Mouse (Mus musculus): Measurements from ENCODE around the gene Uxt.
A peak's percentile ranks its signal among the peaks of the same experiment; 100 is the strongest.

Gene Uxt

DNA sequence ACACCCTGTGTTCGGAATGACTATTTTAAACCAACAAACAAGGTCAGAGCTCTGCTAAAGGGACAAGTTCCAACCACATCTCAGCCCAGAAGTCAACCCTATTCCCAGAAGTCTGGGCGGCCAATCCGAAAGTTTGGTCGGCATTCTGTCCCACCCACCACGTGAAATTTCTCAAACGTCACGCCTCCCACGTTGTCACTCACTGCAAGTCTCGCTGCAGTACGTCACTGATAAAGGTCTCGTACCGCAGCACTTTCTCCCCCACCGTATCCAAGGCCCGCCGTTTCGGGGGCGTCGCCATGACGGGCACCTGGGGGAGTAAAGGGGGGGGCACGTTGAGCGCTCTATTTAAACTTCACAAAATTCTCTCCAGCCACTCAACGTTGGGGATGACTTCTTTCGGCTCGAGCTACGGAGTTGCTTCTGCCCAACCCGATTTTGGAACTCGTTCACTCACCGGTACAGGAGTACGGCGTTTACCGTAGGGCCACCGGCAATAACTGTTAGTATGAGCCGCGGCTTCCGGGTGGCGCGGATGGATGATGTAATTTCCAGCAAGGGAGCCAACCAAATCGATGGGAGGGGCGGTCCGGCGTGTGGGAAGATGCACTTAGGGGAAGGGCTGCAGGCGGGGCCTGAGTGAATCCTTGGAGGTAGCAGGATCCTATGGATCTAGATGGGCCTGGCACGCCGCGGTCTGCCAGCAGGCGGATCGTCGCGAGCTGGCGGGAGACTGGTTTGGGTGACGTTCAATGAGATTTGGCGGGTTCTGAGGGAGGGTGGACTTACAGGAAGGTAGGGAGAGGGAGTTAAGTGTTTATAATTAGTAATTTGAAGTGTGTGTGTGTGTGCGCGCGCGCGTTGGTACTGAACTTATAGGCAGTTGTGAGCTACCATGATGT is at the start of gene Uxt:
Gene Uxt (minus strand): TSS at position 541 of the 902 bp plus-strand sequence.
- DNase-seq (ENCODE audit: inconsistent age in 2 of 2, low spot score in 1 of 2) = peak; percentile 91 to 96

DNA sequence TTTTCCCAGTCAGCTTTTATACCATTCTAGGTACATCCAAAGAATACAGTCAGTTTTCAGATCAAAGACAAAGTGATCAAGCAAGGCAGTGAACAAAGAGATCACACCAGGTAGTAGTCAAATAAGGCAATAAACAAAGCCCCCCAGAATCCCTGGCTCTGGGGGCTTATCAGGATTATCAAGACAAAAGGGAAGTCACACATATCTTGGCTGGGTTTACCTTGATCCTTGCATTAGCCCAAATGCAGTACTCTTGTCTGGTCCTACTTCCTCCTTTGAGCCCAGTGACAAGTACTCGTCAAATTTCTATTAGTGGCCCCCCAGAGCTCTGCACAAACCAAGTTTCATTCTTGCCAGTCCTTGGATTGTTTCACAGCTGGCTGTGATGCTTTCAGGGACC is 19.1 kb upstream of the Uxt start:
- DNase-seq (ENCODE audit: inconsistent age in 2 of 2, low spot score in 1 of 2) = no peak

DNA sequence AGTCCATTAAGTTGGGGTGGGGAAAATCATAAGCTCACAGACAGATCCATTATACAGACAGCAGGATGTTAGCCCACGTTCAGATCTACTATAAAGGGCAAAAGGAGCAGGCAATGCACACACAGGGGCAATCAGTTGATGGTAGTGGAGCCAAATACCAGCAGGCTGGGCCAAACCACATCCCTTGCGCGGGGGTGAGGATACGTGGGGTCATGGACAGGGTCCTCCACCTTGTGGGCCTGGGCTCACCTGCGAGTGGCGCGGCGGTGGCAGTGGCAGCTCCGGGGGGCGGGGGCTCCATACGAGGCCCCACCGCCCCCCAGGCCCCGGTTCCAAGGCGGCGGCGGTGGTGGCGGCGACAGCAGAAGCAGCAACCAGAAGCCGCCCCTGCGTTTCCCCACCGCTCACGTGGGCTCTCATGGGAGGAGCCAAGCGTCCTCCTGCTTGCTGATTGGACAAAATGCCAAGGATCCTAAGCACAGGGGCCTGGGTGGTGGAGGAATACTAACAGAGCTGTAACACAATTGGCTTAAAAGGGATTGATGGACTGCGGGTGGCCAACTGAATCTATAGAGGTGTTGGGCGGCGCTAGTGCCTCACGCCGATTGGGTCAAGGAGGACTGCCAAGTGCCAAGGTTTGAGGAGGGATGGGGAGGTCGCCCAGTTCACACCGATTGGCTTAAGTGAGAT is 11.5 kb downstream of the Uxt start, which contains the start of gene Elk1:
Gene Elk1 (minus strand): TSS at position 418 of the 690 bp plus-strand sequence.
- peak; percentile 87 to 94 for DNase-seq (ENCODE audit: inconsistent age in 2 of 2, low spot score in 1 of 2)

DNA sequence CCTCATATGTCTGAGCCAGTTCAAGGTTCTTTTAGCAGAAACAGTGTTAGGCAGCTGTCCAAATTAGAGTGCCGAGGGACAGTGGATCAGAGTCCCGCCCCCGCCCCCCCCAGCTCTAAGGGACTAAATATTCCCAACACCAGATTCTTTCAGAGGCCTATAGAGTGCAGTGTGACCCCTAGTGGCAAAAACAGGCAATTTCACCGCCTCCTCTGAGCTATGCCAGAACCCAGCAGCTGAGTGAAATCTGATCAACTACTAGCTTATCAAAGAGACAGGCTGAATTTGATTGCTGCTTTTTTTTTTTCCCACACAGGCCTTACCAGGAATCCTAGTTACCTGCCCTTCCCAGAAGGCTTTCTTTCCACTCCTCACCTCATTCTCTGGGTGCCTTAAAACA is 15.8 kb downstream of the Uxt start:
- peak; percentile 50 to 77 for DNase-seq (ENCODE audit: inconsistent age in 2 of 2, low spot score in 1 of 2)

DNA sequence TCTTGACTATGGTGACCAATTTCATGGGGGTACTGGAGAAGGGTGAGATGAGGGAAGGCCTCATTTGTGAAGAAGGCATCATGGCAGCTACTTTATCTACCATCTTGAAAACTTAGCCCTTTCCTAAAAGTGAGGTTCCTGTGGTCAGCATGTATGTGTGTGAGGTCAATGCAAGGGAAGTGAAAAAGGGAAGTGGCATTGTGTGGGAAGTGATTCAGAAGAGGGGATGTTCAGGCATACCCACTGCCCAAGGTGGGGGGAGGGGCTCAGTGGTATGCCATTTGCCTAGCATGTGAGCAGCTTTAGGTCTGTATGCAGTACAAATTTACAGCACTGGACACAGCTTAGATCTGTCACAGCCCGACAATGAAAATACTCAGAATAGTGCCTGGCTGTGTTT is 29.9 kb downstream of the Uxt start:
- no peak for DNase-seq (ENCODE audit: inconsistent age in 2 of 2, low spot score in 1 of 2)

DNA sequence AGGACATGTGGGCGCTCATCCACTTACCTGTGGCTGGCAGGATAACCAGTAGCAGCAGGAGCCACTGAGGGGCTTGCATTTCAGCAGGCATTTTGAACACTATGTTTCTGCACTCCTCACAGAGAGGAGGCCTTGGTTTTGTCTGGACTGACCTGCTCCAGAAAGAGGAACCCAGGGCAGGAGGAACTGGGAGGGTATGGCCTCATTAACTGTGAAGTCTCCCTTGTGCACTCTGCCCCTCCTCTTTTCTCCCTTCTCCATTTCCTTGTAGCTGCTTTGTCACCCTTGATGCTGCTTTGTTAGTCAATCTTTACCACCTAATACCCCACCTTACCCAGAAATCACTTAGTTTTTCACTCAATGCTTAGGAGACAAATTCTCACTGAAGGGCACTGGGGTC is 30.5 kb downstream of the Uxt start, which contains the start of gene Cfp:
Gene Cfp (minus strand): TSS at position 192 of the 400 bp plus-strand sequence.
- no peak for DNase-seq (ENCODE audit: inconsistent age in 2 of 2, low spot score in 1 of 2)

DNA sequence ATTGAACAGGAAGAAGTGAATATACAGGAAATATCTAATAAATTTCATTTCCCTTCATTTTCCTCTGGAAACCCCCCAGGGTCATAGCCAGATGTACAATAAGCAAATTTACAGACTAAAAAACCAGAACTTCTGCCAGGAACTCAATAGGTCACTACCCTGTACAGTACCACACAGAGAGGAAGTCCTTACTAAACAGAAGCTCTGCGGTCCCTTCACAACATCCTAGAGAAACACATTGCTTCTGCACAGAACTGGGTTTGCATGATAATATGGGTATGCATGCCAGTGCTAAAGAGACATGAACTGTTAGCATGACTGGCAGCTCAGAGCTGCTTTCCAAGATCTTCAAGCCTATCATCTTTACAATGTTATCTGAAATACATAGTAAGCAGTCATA is 32.0 kb downstream of the Uxt start:
- DNase-seq (ENCODE audit: inconsistent age in 2 of 2, low spot score in 1 of 2) = no peak

DNA sequence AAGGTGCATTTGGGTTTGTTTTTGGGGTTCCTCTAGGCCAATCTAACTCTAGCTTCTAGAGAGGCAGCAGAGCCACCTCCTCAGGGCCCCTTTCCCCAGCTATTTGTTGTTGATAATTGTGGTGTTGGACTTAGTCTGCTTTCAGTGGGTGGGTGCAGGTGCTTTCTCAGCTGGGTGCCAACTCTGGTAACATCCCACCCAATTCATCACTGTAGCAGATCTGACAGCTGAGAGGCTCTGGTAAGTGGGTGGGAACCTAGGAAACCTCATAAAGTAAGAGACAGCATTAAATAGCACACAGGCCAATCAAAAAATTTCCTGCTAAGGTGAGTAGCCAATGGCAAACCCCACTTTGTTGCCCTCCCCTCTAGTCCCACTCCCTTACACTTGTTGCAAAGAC is 36.8 kb downstream of the Uxt start:
- no peak for DNase-seq (ENCODE audit: inconsistent age in 2 of 2, low spot score in 1 of 2)

DNA sequence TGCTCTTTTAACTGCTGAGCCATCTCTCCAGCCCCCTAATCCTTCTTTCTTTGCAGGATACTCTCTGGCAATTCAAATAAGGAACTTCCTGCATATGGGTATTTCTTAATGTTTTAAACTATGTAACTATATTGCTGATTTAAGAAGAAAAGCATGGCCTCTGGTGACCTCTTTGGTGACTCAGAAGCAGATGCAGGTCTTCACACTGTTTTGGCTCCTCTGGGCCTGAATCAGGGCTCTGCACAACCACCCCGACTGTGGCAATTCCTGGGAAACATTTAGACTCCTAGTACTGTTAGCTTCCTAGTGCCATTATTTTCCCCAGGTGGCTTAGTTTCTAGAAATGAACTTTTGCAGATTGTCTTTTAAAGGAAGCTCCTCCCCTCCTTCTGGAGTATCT is 38.3 kb downstream of the Uxt start:
- no peak for DNase-seq (ENCODE audit: inconsistent age in 2 of 2, low spot score in 1 of 2)

DNA sequence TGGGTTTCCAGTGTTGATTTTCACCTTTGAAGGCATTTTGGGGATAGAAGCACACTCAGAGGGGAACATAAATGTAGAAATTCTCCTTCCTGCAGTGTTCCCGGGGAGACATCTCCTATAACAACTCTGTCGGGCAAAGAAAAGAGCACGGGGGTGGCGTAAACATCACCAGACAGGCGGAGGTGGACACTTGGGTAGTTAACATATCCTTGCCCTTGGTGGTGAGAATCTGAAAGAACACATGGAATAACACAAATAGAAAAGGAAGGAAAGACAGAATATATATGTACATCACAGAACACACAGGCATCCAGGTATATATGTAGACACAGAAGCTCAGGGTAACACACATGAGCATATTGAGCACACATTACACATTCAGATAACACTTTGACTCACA is 40.5 kb downstream of the Uxt start:
- DNase-seq (ENCODE audit: inconsistent age in 2 of 2, low spot score in 1 of 2) = no peak

DNA sequence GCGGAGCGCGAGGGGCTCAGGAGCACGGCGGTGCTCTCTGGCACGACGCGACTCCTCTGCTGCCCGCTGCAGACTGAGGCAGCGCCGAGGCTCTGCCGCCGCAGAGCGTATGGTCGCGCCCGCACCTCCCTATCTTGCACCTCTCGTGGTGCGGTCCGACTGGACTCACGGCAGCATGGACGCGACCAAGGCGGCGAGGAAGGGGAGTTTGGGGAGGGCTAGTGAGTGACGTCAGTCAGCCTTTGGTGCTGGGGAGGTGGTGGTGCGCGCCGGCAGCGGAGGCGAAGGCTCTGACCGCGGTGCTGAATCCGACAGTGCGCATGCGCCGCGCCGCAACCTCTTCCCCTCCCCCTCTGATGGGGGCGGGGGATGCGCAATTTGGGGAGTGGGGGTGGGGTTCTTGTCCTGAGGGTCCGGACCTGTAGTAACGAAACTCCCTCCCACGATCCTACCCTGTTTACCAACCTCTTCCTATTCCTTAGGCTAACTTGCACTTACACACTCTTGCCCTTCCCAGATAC is 40.9 kb downstream of the Uxt start, which contains the start of gene Syn1:
Gene Syn1 (minus strand): TSS at position 161 of the 521 bp plus-strand sequence.
- peak; percentile 87 to 90 for DNase-seq (ENCODE audit: inconsistent age in 2 of 2, low spot score in 1 of 2)

DNA sequence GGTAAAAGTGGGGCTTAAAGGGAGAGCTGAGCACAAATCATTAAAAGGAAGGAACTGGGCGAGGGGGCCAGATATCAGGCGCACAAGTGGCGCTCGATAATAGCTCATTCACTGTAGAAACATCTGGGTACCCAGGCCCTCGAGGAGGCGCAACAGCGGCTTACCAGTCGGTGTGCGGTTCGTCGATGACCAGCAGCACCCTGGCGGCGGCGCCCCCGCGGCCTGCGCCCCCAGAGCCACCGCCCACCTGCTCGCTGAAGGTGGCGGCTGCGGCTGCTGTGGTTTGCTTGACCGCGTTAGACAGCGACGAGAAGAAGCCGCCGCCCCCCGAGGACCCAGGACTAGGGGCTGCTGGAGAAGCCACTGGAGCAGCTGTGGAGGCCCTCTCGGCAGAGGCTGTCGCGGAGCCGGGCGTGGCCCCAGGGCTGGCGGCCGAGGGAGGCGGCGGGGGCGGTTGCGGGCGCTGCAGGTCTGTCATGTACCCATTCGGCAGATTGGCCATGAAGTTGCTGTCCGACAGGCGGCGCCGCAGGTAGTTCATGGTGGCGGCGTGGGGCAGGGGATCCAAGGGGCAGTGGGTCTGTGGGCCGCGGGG is 41.5 kb downstream of the Uxt start:
- peak in 1 of 2 experiments; percentile 28 for DNase-seq (ENCODE audit: inconsistent age in 2 of 2, low spot score in 1 of 2)

DNA sequence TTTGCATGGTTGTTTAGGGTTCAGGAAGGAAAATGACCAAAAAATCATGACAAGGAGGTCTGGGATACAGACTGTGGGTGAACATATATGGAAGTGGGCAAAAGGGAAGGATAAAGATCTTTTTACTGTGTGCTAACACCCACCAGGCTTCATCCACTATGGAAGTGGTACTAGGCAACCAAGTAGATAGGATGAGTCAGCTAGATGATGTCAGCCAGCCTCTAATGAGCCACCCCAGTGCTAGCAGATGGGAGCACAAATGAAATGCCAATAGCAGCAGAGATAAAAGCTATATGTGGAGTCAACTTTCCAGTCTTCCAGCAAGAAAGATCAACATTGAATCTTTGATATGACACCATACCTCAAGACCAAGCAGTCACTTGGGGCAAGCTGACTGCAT is 46.7 kb downstream of the Uxt start:
- DNase-seq (ENCODE audit: inconsistent age in 2 of 2, low spot score in 1 of 2) = peak in 1 of 2 experiments; percentile 18

DNA sequence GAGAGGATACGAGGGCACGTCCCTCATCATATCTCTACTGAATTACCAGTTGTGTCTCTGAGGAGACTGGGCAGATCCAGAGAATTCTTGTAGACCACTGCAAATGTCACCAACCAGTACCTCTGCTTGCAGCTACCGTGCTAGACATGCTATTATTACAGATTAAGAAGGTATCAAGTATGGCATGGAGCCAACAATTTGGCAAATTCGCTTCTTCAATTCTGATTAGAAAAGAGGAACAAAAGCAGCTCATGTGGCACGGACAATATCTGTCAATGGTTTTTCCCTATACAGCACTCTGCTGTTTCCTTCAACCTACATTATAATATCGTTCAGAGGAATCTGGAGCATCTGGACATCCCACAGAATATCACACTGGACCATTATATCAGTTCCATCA is 48.1 kb downstream of the Uxt start:
- DNase-seq (ENCODE audit: inconsistent age in 2 of 2, low spot score in 1 of 2) = no peak

DNA sequence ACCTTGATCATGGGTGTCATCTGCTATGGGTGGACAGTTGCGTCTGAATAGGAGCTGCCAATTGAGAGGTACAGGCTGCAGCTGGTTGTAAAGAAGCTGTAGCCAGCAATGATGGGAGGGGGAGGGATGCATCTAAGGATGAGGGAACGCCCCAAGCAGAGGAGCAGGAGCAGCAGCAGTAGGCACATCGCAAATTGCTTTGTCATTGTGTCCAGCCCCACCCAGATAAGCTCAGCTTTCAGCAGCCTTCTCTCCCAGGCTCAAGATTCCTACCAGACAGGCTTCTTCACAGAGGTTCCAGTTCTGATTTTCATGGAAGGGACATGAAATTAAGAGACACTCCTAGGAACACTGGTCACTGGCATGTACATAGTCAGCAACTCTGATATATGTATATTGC is 51.7 kb downstream of the Uxt start:
- DNase-seq (ENCODE audit: inconsistent age in 2 of 2, low spot score in 1 of 2) = peak in 1 of 2 experiments; percentile 15
